Mouse (Mus musculus): ENCODE results near the gene Gm20795. TPM values are rescaled to one million over a fixed set of nuclear protein-coding genes. Genes with fewer than 3 reads are reported as not detected.

Gene Gm20795
- polyA plus RNA-seq (2014; fragmentation: Illumina TruSeq; extraction: RNeasy Lipid Tissue Mini Kit (QIAGEN cat#74804); ENCODE audit: low read depth, low replicate concordance), result not detected

GRCm38 (mm10) chrY:40804614-40805013, at the start of gene Gm20795:
Gene Gm20795 (plus strand): TSS chrY:40804914.

GRCm38 (mm10) chrY:40775665-40776064, 29.0 kb upstream of the Gm20795 start, which contains the start of gene Gm21797:
Gene Gm21797 (minus strand): TSS chrY:40775765.

Other genes starting within 250 kb of the Gm20795 start
- not detected for gene Gm21852, start 152.9 kb upstream of the Gm20795 start, polyA plus RNA-seq (2014; fragmentation: Illumina TruSeq; extraction: RNeasy Lipid Tissue Mini Kit (QIAGEN cat#74804); ENCODE audit: low read depth, low replicate concordance)
- gene Gm21797, start 29.1 kb upstream of the Gm20795 start, polyA plus RNA-seq (2014; fragmentation: Illumina TruSeq; extraction: RNeasy Lipid Tissue Mini Kit (QIAGEN cat#74804); ENCODE audit: low read depth, low replicate concordance), result not detected

Measured in adrenal gland, adult 10 weeks (tissue).